Mouse (Mus musculus) embryo, embryonic 11.5 days (tissue): ENCODE measurements around the gene Frem2.

Experiments
- DNase-seq: peaks from one replicate; pipeline ENCODE4 v3.0.0-alpha.2; 2012; ENCODE audit warnings: low read depth, low spot score

The Frem2 gene

DNA sequence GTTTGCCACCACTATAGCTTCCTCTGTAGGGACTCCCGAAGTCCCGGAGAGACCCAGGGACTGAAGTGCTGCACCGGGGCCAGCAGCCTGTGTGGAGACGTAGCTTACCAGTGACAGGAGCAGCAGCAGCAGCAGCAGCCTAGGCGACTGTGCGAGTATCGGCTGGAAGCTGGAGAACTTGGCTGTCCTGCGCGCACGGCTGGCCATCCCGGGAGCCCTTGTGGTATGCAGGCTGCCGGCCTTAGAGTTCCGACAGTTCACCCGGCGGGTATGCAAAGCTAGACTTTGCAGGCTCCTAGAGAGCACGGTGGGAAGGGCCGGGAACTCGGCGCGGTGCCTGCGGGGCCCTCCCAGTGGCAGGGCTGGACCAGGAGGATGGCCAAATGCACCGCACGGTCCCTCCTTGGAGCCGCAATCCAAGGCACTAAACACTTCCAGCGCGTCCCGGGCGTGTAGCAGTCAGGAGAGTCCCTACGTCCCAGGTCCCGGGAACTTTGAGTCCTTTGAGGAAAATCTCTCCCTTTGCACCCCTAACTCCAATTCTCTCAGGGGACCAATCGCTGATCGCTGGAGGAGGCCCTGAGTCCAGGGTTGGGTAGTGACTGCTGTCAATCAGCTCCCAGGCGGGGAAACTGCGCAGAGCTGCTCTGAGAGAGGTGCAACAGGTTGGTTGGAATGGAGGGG is at the start of gene Frem2:
Gene Frem2, minus strand, starts transcription at position 478 of the 684 bp plus-strand sequence.
- peak; percentile 69 for DNase-seq

DNA sequence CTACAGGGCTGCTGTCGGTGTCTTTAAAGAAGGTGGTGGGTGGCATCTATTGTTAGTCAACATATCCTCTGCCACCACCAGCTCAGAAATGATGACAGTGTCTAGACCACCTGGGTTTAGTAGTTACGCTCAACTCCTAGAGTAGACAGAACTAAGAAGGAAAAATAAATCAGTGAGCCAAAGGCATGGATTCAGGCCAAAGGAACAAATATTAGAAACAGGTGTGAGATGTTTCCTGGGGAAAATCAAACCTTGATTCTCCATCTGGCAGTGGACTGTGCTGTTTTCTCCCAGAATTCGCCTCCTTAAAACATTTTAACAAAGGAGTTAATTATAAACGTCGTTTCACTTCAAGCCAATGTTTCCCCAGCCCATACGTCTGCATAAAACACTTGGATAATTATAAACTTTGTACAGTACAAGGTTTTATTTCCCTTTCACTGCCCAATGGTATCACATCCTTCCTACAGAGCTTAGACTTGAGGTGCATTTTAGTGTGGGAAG is 48.9 kb upstream of the Frem2 start:
- DNase-seq, result no peak

DNA sequence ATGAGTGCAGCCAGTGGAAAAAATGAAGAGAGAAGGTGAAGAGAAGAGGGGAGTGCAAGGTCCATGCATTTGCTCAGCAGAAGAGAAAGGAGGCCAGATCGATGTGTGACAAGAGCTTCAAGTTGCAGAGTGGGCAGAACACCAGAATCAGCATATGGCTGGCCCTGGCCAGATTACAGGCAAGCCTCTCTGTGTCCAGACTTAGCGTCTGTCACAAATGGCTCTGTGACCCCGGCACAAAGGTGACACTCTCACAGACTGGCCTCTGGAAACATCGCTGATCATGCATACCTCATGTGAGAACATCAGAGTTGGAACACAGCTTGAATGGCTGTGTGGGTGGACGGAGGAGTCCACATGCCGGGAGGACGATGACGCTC is 46.0 kb upstream of the Frem2 start:
- no peak for DNase-seq

DNA sequence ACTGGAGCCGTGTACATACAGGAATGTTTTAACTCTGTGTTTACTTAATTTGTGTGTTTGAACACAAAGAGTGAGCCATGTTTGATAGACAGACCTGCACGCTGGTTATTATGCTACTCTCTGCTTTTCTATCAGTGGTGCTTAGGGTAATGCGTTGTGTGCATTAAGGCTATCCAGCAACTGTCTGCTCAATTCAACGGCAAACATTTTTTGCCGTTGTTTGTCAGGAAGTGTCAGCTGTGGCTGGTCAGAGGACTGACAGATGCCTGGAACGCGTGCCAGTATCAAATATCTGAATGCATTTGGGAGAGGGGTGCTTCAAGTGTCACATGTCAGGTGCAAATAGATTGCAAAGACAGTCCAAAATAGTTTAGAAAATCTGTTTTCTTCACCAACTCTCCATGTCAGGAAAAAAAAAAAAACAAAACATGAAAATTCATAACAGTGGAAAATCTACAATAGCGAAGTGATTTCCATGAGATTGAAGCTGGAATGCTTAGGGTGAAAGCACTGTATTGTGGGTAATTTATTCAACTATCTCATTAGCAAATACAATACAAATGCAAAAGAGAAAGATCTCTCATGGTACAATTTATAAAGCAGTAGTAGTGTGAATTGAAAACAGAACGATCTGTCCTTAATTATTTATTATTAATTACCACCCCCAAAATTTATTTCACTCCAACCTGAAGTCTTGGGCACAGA is 45.4 kb upstream of the Frem2 start:
- DNase-seq, result no peak

DNA sequence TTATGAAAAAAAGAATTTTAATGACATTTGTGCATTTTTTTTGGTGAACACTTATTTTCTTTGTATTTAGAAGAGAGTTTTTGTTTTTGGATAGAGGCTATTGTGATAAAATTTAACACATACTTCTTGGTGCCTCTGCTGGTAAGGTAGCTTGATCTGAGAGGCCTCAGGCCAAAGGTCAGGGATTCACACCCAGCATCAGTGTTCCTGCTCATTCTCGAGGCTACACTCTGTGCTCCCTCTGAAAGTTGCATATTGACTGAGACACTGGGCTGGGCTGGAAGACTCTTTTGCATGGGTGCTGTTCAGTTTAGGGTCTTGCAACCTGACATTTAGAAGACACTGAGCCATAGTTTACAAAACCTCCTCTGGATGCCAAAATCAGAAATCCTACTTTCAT is 44.8 kb upstream of the Frem2 start:
- no peak for DNase-seq

DNA sequence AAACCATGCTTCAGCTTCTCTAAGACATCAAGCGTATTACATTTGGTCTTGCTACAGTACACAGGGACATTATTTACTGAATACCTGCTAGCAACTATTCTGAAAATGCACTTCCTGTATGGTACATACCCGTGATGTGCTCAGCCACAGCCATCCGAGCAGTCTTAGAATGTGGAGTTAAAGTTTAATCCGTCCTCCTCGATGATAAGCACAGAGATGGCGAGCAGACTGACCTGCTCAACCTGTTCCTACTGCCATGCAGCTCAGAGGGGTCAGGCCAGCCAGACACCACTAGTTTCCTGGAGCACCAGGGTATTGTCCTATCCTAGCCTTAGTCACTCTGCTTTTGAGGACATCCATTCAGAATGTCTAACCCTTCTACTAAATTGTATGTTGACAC is 30.6 kb upstream of the Frem2 start:
- no peak for DNase-seq

DNA sequence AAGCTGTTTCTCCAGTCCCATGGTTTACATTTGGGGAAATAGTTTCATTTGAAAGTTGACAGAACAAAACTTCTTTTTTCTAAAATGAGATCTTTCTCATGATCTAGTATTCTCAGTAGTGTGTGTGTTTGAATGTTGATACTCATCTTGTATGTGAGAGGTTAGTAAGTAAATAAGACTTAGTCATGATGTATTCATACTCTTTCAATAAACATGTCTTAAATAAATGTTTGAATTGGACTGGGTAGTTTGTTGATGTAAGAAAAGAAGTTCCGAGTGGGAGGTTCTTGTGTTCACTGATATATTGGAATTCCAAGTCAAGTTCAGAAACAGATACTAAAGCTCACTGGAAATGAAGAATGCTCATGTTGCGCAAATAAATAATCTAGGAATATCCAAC is 25.1 kb upstream of the Frem2 start:
- DNase-seq, result no peak

DNA sequence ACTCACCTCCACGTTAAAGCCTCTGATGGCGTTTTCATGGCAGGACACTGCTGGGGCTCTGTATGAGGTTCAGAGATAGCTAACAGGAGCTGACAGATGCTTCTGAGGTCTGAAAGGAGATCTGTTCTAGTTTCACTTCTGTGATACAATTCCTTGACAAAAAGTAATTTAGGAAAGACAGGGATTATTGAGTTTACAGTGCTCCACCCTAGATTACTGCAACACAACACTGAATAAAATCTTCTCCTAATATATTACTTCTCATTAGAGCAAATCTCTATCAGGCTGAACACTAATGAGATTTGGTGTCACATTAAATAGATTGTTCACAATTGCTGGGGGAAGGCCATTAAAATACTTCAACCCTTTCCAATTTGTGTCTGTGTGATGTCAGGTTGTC is 23.7 kb upstream of the Frem2 start:
- DNase-seq, result no peak

DNA sequence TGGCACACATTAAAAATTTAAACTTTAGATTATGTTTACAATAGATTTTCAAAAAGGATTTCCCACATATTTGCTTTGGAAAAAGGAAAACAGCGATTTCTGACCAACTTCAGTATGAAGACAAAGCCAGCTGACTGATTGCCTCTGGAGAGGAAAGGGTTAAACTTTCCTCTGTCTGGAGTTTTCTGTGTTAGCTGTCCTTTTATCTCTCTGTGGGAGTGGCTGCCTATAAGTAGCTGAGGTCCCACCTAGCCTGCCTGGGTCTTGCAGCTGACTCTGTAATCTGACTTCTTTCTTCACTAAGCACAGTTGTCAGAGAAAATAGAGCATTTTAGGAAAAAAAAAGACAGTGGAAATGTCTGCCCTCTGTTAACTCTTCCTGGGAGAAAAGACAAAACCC is 17.1 kb upstream of the Frem2 start:
- no peak for DNase-seq

DNA sequence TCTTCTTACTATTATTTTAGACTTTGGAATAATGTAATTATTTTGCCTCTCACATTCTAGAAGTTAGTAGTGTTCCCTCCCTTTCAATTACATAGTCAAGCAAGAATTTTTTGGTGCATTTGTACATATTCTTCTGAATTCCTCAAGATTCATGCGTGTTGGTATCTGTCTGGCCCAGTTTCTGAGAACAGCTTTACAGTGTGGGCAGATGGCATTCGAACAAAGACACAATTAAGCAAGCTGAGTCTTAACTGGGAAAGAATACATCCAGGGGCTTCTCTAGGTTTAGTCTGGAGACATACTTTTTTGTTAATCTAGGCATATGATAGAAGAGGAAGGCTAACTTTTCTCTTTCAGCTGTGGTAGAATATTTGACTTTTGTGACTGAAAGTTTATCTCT is 12.6 kb upstream of the Frem2 start:
- no peak for DNase-seq

DNA sequence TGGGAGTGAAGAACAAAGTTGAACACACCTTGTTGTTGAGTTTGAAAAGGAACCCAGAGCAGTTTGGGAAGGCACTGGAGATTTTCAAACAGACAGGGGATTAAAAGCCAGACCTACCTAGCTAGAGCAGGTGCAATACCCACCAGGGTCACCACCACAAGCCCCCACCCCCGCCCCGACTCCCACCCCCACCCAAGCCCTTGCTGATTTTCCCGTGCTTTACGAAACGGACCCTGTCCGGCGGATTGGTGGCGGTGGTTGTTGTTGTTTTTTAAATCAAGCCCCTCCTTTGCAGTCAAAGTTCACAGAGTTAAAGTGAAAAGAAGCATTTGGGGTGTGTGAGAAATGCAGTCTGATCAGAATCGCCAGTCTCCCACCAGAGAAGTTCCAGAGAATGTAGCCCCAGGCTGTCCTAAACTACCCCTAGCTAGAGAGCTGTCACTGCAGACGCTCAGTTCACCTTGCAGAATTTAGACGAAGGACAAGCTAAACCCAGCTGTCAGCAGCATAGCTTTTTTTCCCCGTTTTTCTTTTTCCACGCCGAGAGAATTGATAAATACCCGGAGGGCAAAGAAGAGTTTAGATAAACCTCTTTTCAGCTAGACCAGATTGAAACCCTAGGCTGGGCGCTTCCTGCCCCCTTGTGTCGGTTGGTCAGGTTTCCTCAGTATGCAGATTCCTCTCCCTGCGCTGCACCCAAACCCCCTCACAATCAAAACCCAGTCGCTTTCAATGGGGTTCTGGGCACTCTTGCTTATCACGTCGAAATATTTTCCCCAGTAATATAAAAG is 784 bp upstream of the Frem2 start:
- DNase-seq, result no peak

DNA sequence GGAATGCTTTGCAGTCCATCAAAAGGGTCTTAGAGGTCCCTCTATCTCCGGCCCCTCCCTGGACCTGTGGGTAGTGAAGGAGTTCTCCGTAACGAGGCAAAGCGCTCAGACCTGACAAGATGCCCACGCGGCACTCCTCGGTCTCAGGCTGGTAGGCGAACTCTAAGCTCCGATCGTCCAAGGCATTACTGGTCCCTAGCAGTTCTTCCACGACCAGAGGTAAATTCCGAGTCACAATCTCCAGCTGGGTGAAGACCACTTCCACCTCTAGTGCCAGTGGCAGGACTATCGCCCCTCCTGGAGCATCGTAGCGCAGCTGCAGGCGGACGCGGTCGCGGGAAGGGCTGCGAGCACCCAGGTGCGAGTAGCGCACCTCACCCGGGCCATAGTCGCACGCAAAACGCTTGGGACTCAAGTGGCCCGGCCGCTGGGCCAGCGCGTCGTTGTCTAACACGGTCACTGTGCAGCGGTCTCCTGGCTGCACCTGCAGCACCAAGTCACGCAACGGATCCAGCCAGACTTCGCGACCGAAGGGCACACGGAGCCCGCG is 752 bp downstream of the Frem2 start:
- DNase-seq, result no peak

DNA sequence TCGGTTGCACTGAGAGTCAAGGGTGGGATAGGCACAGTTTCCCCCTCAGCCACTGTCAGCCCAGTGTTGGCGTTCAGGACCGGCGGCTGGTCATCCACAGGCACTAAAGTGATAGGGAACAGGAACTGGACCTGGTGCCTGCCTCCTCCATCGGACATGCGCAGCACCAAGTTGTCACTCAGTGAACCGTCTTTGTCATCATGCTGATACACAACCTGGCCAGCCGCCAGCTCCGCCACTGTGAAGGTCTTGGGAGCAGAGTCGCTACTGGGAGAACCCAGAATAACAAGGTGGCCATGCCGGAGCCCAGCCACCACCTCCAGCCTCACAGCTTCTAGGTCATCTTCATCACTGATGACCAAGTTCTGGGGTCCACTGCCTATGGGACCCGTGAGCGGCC is 1.8 kb downstream of the Frem2 start:
- DNase-seq, result no peak

DNA sequence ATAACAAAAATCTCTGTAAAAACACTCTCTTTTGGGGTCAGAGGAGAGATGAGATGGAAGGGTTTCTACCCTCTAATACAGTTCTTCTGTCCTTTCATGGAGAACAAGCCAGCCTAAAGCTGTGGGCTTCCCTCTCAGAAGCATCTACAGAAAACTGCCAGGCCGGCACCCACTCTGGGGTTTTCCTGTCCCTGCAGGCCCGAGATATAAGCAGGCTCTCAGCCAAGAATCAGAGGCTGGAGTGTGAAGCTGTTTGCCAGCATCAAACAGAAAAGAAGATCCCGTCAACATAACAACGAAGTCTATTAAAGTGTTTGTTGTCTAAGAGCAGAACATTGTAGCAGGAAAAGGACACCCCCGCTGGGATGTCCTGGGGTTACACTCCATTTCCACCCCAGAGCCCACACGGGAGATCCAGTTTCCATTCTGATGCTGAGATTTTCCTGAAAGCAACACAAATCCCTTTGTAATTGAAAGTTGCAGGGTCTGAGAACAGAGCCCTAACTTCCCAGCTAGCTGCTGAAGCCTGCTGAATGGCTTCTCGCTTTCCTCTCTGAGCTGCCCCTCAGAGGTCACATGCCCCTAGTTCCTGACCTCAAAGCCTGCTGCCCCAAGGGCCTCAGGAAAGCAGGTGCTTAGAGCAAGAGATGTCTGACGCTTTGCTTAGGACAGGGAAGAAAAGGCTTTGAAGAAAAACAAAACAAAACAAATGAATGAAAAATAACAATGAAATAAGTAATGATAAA is 7.0 kb downstream of the Frem2 start:
- no peak for DNase-seq

DNA sequence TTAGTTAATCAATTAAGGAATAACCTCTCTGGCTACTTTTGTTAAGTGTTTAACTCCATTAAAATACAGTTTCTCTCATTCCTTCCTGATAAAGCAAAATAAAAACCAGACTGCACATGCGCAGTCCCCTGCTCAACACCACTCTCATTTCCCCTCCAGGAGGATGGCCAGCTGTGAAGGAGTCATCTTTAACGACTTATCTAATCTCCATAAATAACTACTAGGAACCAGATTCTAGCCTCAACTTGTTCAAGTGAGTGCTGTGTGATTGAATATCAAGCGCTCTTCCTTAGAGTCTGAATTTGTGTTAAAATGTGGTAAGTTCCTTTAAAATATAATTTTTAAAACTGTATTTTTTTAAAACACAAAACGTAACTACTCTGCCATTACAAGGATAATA is 7.7 kb downstream of the Frem2 start:
- no peak for DNase-seq

DNA sequence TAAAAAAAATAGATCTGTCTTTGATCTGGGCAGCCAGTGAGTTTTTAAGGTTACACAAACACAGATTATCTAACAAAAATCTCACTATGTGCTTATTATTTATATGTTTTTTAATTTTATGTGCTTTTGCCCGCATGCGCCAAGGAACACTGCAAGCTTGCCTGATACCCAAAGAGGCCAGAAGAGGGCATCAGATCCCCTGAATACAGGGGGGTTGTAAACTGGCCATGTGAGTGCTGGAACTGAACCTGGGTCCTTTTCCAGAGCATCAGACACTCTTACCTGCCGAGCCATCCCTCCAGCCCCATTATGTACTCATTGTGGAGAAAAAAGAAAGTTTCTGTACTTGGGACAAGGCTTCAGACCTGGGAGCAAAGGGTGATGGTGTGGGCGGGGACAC is 8.3 kb downstream of the Frem2 start:
- no peak for DNase-seq

DNA sequence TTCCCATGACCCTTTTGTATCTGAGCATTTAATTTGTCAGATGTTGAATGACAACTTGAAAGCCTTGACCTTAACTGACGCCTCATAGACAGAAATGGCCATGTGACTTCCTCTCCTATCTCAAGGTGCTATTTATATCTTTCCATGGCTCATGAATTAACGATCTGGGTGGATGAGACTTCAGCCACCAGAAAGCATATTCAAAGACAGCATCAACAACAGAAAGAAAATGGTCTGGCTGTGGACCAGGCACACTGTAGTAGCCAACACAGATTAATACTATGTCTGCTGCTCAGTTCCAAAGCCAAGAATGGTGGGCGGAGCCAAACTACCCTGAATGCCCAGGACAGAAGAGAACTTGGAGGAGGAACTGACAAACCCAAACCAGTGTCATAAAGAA is 21.2 kb downstream of the Frem2 start:
- no peak for DNase-seq

DNA sequence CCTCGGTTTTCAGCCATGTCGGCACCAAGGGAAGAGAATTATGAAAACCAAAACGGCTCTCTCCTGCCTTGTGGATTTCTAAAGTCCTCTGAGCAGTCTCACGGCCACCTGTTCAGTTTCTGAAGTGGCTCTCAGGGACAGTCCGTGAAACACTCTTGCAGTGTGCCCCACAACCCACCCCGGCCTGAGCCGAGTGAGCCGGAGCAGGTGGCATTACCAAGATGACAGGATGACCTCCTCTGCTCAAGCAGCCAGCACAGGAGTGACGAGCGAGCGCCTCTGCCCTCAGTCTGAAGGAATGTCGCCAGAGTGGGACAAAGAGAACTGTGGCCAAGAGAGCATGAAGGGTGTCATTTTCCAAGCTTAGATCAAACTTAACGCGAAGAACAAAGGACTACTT is 26.0 kb downstream of the Frem2 start:
- DNase-seq, result no peak

DNA sequence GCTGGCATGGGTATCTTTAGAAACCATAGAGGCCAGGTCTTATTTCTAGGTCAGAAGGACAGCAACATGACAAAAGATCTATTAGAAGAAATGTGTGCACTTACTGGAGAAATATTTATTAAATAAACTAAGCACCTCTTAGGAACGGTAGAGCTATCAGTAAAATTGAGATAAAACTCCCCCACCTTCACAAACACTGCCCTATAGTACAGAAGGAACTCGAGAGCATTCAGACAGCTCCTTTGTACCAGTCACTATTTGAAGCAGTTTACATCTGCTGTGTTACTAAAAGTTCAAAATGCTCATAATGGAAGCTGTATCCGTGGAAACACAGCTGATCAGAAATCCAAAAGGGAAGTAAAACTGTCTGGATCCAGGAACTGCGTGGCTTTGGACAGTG is 26.5 kb downstream of the Frem2 start:
- no peak for DNase-seq

DNA sequence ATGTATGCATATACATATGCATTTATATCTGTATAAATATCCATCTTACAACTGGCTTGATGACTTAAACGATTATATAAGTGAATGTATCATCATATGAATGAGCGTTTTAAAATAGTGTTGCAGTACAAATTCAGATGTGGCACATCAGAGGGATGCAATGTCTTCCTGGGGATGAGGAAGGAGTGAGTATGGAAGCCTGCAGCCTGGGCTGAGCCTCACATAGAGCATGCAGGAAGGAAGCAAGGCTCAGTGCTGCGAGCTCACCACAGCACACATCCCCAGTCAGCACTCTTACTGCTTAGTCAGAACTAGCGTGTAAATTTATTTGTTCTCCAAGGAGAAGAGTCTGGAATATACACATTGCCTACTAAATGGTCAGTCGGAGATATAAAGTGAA is 27.2 kb downstream of the Frem2 start:
- DNase-seq, result no peak

DNA sequence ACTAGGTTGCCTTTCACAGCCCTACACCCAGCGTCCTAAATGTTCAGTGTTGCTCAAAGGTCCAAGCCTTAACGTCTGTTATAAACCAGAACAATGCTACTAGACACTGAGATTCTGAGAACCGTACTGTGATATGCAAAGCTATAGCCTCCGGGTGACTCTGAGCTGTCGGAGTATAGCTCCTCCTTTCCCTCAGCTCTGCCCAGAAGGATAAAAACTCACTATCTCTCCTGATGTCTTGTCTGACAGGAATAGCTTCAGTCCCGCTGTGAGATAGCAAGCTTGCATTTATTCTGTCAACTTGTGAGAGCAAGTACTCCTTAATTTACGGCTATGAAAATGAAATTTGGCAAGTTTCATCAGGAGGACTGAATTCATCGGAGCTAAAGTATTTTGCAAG is 33.9 kb downstream of the Frem2 start:
- DNase-seq, result no peak

DNA sequence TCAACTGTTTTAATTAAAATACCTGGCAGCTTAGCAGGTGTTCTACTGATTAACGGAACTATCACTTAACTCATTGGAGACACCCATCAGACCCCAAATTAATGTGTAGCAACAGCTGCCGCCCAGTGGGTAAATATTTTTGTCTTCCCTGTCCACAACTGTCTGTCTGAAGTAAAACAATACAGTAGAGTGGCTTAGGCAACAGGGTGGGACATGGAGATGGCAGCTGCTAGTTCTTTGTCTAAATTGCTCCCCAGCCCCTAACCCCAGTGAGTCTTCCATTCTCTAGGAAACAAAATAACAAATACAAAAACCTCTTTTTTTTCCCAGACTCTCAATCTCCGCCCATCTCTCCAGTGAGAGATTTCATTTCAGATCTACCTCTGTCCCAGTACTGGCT is 36.2 kb downstream of the Frem2 start:
- no peak for DNase-seq
